ENCODE assay signal across 27 mouse cellular contexts in the genomic region with DNA sequence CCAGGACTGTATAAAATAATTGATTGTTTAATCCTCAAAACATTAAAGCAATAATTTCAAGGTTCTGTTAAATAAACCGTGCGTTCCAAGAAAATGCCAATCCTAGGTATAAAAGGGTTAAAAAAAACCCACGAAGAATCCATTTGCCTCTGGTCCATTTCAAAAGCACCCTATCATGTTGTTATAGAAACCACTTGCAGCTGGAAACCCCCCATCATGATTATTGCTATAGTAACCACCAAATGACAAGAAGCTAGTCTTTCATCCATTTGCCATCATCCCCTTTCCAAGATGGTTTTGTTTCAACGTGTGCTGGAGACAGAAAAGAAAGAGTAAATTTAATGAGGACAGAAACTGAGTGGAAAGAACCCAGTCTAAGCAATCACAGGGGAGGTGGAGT. TPM values are rescaled to one million over a fixed set of nuclear protein-coding genes. Genes with fewer than 3 reads are reported as not detected.
"Had no signal": no experiment of that assay in that cellular context is flagged by ENCODE, and none has a peak within 500 bp of the region (broad histone marks: within the 10 kb centered on the region; RNA-seq: fewer than 3 reads in every experiment).

No protein-coding gene starts in this region.

- H3K9ac ChIP-seq: heart, embryonic 13.5 days; heart, embryonic 15.5 days; hindbrain, embryonic 13.5 days; hindbrain, embryonic 15.5 days; limb, embryonic 13.5 days; limb, embryonic 15.5 days had no signal

- H3K9me3 ChIP-seq: heart, embryonic 13.5 days; heart, embryonic 15.5 days; hindbrain, embryonic 13.5 days; hindbrain, embryonic 15.5 days; limb, embryonic 13.5 days; limb, embryonic 15.5 days had no signal

- H3K4me1 ChIP-seq: heart, embryonic 13.5 days; heart, embryonic 15.5 days had no signal

- H3K27ac ChIP-seq: heart, adult 2 months; heart, embryonic 13.5 days; heart, embryonic 15.5 days; hindbrain, embryonic 13.5 days; hindbrain, embryonic 15.5 days; hindbrain, postnatal 0 days; layer of hippocampus, adult 2 months; left cerebral cortex, adult 2 months; limb, embryonic 13.5 days; limb, embryonic 15.5 days had no signal

- H3K4me3 ChIP-seq: heart, adult 2 months; heart, embryonic 13.5 days; heart, embryonic 15.5 days; hindbrain, embryonic 13.5 days; hindbrain, embryonic 15.5 days; layer of hippocampus, adult 2 months; left cerebral cortex, adult 2 months; limb, embryonic 13.5 days; limb, embryonic 15.5 days had no signal

- DNase-seq: gastrocnemius, postnatal 14 days; gastrocnemius, postnatal 36 days; heart, adult 11 months; heart, adult 2 months; heart, postnatal 14 days; heart, postnatal 36 days; kidney, adult 11 months; kidney, adult 2 months; kidney, postnatal 10 days; kidney, postnatal 25 days; kidney, postnatal 4 days; left cerebral cortex, postnatal 4 days had no signal

- H3K36me3 ChIP-seq: heart, embryonic 13.5 days; heart, embryonic 15.5 days; hindbrain, embryonic 13.5 days; hindbrain, embryonic 15.5 days; limb, embryonic 13.5 days; limb, embryonic 15.5 days had no signal

- H3K27me3 ChIP-seq: heart, embryonic 13.5 days; heart, embryonic 15.5 days; hindbrain, embryonic 13.5 days; hindbrain, embryonic 15.5 days; limb, embryonic 13.5 days; limb, embryonic 15.5 days had no signal

- ATAC-seq: hindbrain, postnatal 0 days; intestine, embryonic 16.5 days had no signal

- H3K4me2 ChIP-seq: heart, embryonic 11.5 days; heart, embryonic 13.5 days; heart, embryonic 15.5 days; hindbrain, embryonic 13.5 days; hindbrain, embryonic 15.5 days; limb, embryonic 13.5 days; limb, embryonic 15.5 days had no signal

RNA-seq across cellular contexts. Expression of a gene that starts 28.3 kb away (rescaled TPM):
- total RNA-seq: gastrocnemius, adult 8-10 months; gastrocnemius, postnatal 14 days; gastrocnemius, postnatal 36 days; hematopoietic stem cell, adult 5-6 weeks; liver, adult 2 months had no signal
- polyA plus RNA-seq: gonadal fat pad, adult 2 months; limb, embryonic 15.5 days; liver, adult 2 months had no signal
